Mouse (Mus musculus) adrenal gland, postnatal 4 days (tissue): ENCODE data around the gene Pde4dip. TPM values are rescaled to one million over a fixed set of nuclear protein-coding genes. Genes with fewer than 3 reads are reported as not detected.

Source experiments
- DNase-seq, 2 experiments: peaks; one replicate each; pipeline ENCODE4 v3.0.0; 2021 to 2022; ENCODE audit warnings: low spot score in 2 of 2, mixed read lengths in 2 of 2
- total RNA-seq, 2 experiments: library from RNA; stranded (reverse); gene quantifications; 2 replicates each; pipeline ENCODE4 v1.2.3; 2021

The Pde4dip gene
- total RNA-seq, 2 experiments from 2014 or later, result 43.0 to 64.5 TPM

GRCm38 (mm10) chr3:97756283-97757074, 132.0 kb downstream of the Pde4dip start:
- DNase-seq, result no peak

GRCm38 (mm10) chr3:97755411-97755810, 133.1 kb downstream of the Pde4dip start:
- no peak for DNase-seq

GRCm38 (mm10) chr3:97752901-97753300, 135.6 kb downstream of the Pde4dip start:
- no peak for DNase-seq

GRCm38 (mm10) chr3:97751566-97751965, 136.9 kb downstream of the Pde4dip start:
- DNase-seq, result no peak

GRCm38 (mm10) chr3:97748789-97749188, 139.7 kb downstream of the Pde4dip start:
- DNase-seq, result no peak

- no peak for DNase-seq
Observed at GRCm38 (mm10) chr3:97742841-97743240, 145.7 kb downstream of the Pde4dip start.

- DNase-seq, result no peak
Observed at GRCm38 (mm10) chr3:97735575-97735974, 152.9 kb downstream of the Pde4dip start.

- no peak for DNase-seq
Observed at GRCm38 (mm10) chr3:97734259-97734658, 154.2 kb downstream of the Pde4dip start.

- DNase-seq, result no peak
Observed at GRCm38 (mm10) chr3:97732622-97733021, 155.9 kb downstream of the Pde4dip start.

GRCm38 (mm10) chr3:97730624-97731023, 157.9 kb downstream of the Pde4dip start:
- DNase-seq, result no peak

GRCm38 (mm10) chr3:97730131-97730530, 158.4 kb downstream of the Pde4dip start:
- DNase-seq, result no peak

- DNase-seq, result no peak
Observed at GRCm38 (mm10) chr3:97727801-97728200, 160.7 kb downstream of the Pde4dip start.

GRCm38 (mm10) chr3:97719116-97719515, 169.4 kb downstream of the Pde4dip start:
- no peak for DNase-seq

GRCm38 (mm10) chr3:97715922-97716321, 172.6 kb downstream of the Pde4dip start:
- DNase-seq, result no peak

GRCm38 (mm10) chr3:97710881-97711280, 177.6 kb downstream of the Pde4dip start:
- no peak for DNase-seq

- DNase-seq, result no peak
Observed at GRCm38 (mm10) chr3:97710134-97710533, 178.4 kb downstream of the Pde4dip start.

GRCm38 (mm10) chr3:97706561-97706960, 181.9 kb downstream of the Pde4dip start:
- no peak for DNase-seq

- DNase-seq, result no peak
Observed at GRCm38 (mm10) chr3:97705508-97705907, 183.0 kb downstream of the Pde4dip start.

- no peak for DNase-seq
Observed at GRCm38 (mm10) chr3:97702448-97703080, 185.9 kb downstream of the Pde4dip start.

GRCm38 (mm10) chr3:97701198-97701597, 187.3 kb downstream of the Pde4dip start:
- DNase-seq, result no peak

- no peak for DNase-seq
Observed at GRCm38 (mm10) chr3:97699061-97699460, 189.4 kb downstream of the Pde4dip start.

GRCm38 (mm10) chr3:97697291-97697690, 191.2 kb downstream of the Pde4dip start:
- DNase-seq, result no peak

GRCm38 (mm10) chr3:97696866-97697265, 191.6 kb downstream of the Pde4dip start:
- DNase-seq, result no peak
